Mouse (Mus musculus): ENCODE data around the gene Mrtfa.

DNA sequence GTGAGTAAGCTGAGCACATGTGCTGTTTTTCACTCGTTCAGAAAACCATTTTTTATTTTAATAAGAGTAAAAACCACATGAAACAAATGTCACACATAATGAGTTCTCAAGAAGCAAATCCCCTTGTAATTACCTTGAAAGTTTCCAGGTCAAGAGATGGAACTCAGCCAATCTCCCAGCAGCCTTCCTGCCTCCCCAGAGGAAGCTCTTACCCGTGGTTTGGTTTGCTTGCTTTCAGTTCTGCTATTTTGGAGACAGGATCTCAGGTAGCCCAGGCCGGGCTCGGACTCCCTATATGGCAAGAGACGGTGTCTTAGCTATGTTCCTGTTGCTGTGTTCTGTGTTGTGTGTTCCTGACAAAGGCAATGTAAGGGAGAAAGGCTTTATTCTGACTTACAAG is 19.9 kb upstream of the Mrtfa start:
- no peak for TF ChIP-seq CTCF (IDR thresholded peaks at IDR 0.05; ENCODE audit: low read depth, low read length)
- no peak for TF ChIP-seq TAL1 (conservative IDR thresholded peaks at IDR 0.05; ENCODE audit: low read depth, low read length)
- no peak for TF ChIP-seq GATA1 (IDR thresholded peaks at IDR 0.05; ENCODE audit: borderline replicate concordance, low read length)
- no peak for TF ChIP-seq POLR2AphosphoS5 (IDR thresholded peaks at IDR 0.05; ENCODE audit: insufficient replicate concordance, low read depth, low read length)
- TF ChIP-seq GATA2 (IDR thresholded peaks at IDR 0.05; ENCODE audit: borderline replicate concordance, low read depth, low read length), result no peak

All from G1E (cell line).